Mouse (Mus musculus): ENCODE data around the gene Rdx.

DNA sequence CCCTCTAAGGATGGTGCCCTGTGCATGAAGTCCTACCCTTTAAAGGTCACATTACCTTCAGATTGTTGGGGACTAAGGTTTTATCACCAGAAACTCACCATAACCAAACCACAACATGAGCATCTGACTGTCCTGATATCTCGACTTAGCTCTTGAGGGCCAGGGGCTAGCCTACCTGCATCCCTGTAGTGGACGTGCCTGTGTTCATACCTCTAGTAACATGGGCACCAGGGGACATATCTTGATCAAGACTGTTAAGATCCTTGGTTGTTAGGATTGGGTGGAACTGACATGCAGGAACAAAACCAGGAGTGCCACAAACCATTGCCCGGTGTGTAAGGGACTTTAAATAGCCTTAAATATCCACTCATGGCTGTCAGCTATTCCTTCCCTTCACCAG is 60.2 kb downstream of the Rdx start:
- TF ChIP-seq CTCF (IDR thresholded peaks at IDR 0.05; ENCODE audit: borderline replicate concordance, insufficient read depth, low read depth, low read length) (no peak), POLR2A (IDR thresholded peaks at IDR 0.05; ENCODE audit: borderline replicate concordance, insufficient read depth, low read length) (no peak)
